Mouse (Mus musculus): ENCODE results near the gene Lefty2.

The Lefty2 gene

GRCm38 (mm10) chr1:180892808-180893207 lies at the start of gene Lefty2:
Lefty2 (plus strand) TSS chr1:180893108.
- in situ Hi-C loops (cut with MboI; ENCODE audit: unreplicated experiment in 2 of 2), result loop anchor here in 1 of 2 experiments (10.0 to 25.0 kb wide), 3 partner anchors 344 to 944 kb away; partner anchors contain the start of gene Lbr

GRCm38 (mm10) chr1:180848114-180848510 lies 44.8 kb upstream of the Lefty2 start:
- in situ Hi-C loops (cut with MboI; ENCODE audit: unreplicated experiment in 2 of 2), result no loop called here

GRCm38 (mm10) chr1:180848511-180849241 lies 44.2 kb upstream of the Lefty2 start:
- in situ Hi-C loops (cut with MboI; ENCODE audit: unreplicated experiment in 2 of 2), result no loop called here

- in situ Hi-C loops (cut with MboI; ENCODE audit: unreplicated experiment in 2 of 2), result loop anchor here in 1 of 2 experiments (5.0 kb wide), 1 partner anchor 78 kb away; no protein-coding TSS in a partner anchor
Observed at GRCm38 (mm10) chr1:180849701-180850301, 43.1 kb upstream of the Lefty2 start.

GRCm38 (mm10) chr1:180850316-180851270 lies 42.3 kb upstream of the Lefty2 start, which contains the start of gene Sde2:
Sde2 (plus strand) TSS chr1:180851127.
- in situ Hi-C loops (cut with MboI; ENCODE audit: unreplicated experiment in 2 of 2), result loop anchor here in 1 of 2 experiments (5.0 kb wide), 1 partner anchor 78 kb away; no protein-coding TSS in a partner anchor

GRCm38 (mm10) chr1:180858763-180859162 lies 34.1 kb upstream of the Lefty2 start:
- in situ Hi-C loops (cut with MboI; ENCODE audit: unreplicated experiment in 2 of 2), result loop anchor here (5.0 kb wide), 1 partner anchor 51 kb away; no protein-coding TSS in a partner anchor

- in situ Hi-C loops (cut with MboI; ENCODE audit: unreplicated experiment in 2 of 2), result no loop called here
Observed at GRCm38 (mm10) chr1:180860030-180860429, 32.9 kb upstream of the Lefty2 start.

- in situ Hi-C loops (cut with MboI; ENCODE audit: unreplicated experiment in 2 of 2), result no loop called here
Observed at GRCm38 (mm10) chr1:180863606-180864005, 29.3 kb upstream of the Lefty2 start.

GRCm38 (mm10) chr1:180866001-180866400 lies 26.9 kb upstream of the Lefty2 start:
- in situ Hi-C loops (cut with MboI; ENCODE audit: unreplicated experiment in 2 of 2), result no loop called here

GRCm38 (mm10) chr1:180870122-180870650 lies 22.7 kb upstream of the Lefty2 start:
- in situ Hi-C loops (cut with MboI; ENCODE audit: unreplicated experiment in 2 of 2), result loop anchor here in 1 of 2 experiments (10.0 kb wide), 2 partner anchors 675 to 745 kb away; no protein-coding TSS in a partner anchor

- in situ Hi-C loops (cut with MboI; ENCODE audit: unreplicated experiment in 2 of 2), result loop anchor here in 1 of 2 experiments (10.0 kb wide), 2 partner anchors 671 to 741 kb away; no protein-coding TSS in a partner anchor
Observed at GRCm38 (mm10) chr1:180873861-180874484, 18.9 kb upstream of the Lefty2 start.

- in situ Hi-C loops (cut with MboI; ENCODE audit: unreplicated experiment in 2 of 2), result loop anchor here (5.0 to 25.0 kb wide), 6 partner anchors 38 to 963 kb away; partner anchors contain the start of gene Lbr (in 1 of the 2)
Observed at GRCm38 (mm10) chr1:180874615-180875014, 18.3 kb upstream of the Lefty2 start.

GRCm38 (mm10) chr1:180875126-180875525 lies 17.8 kb upstream of the Lefty2 start:
- in situ Hi-C loops (cut with MboI; ENCODE audit: unreplicated experiment in 2 of 2), result loop anchor here (5.0 to 25.0 kb wide), 6 partner anchors 37 to 962 kb away; partner anchors contain the start of gene Lbr (in 1 of the 2)

- in situ Hi-C loops (cut with MboI; ENCODE audit: unreplicated experiment in 2 of 2), result loop anchor here (5.0 to 25.0 kb wide), 6 partner anchors 35 to 960 kb away; partner anchors contain the start of gene Lbr (in 1 of the 2)
Observed at GRCm38 (mm10) chr1:180877466-180877865, 15.4 kb upstream of the Lefty2 start.

GRCm38 (mm10) chr1:180881768-180882167 lies 11.1 kb upstream of the Lefty2 start:
- in situ Hi-C loops (cut with MboI; ENCODE audit: unreplicated experiment in 2 of 2), result loop anchor here (10.0 to 25.0 kb wide), 3 partner anchors 273 to 956 kb away; partner anchors contain the start of gene Lbr (in 1 of the 2)

- in situ Hi-C loops (cut with MboI; ENCODE audit: unreplicated experiment in 2 of 2), result loop anchor here (10.0 to 25.0 kb wide), 3 partner anchors 271 to 954 kb away; partner anchors contain the start of gene Lbr (in 1 of the 2)
Observed at GRCm38 (mm10) chr1:180883731-180884130, 9.2 kb upstream of the Lefty2 start.

GRCm38 (mm10) chr1:180884484-180884883 lies 8.4 kb upstream of the Lefty2 start:
- in situ Hi-C loops (cut with MboI; ENCODE audit: unreplicated experiment in 2 of 2), result loop anchor here (10.0 to 25.0 kb wide), 3 partner anchors 270 to 953 kb away; partner anchors contain the start of gene Lbr (in 1 of the 2)

- in situ Hi-C loops (cut with MboI; ENCODE audit: unreplicated experiment in 2 of 2), result loop anchor here (10.0 to 25.0 kb wide), 3 partner anchors 266 to 949 kb away; partner anchors contain the start of gene Lbr (in 1 of the 2)
Observed at GRCm38 (mm10) chr1:180888556-180889042, 4.3 kb upstream of the Lefty2 start.

All from v-Abl transformed pro-B cells (cell line).